Mouse (Mus musculus) bone marrow macrophage, adult 2 months (primary cell): ENCODE measurements around the gene Pla2g6.

ENCODE experiments used
- CTCF ChIP-seq: IDR thresholded peaks from 2 replicates; pipeline ENCODE4 v1.5.1; 2012; ENCODE audit warnings: low read depth, mild to moderate bottlenecking, low read length, moderate library complexity
- POLR2A ChIP-seq: IDR thresholded peaks from 2 replicates; pipeline ENCODE4 v1.6.1; 2012; ENCODE audit warnings: mild to moderate bottlenecking, low read depth, low read length, borderline replicate concordance

DNA sequence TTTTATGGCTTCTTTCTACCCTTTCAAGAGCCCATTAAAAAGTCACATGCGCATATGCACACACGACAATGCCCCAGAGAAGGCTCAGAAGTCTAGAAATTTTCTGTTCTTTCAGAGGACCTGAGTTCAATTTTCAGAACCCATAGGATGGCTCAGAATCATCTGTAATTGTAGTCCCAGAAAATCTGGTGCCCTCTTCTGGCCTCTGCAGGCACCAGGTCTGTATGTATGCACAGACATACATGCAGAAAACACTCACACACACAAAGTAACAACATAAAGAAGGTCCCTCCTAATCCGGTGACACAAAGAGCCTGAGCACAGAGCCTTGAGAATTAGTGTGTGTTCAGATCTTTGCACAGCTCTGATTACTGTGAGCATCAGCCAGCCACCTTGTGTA lies 37.9 kb downstream of the Pla2g6 start:
- TF ChIP-seq CTCF: no peak
- no peak for TF ChIP-seq POLR2A
